In the genomic region with DNA sequence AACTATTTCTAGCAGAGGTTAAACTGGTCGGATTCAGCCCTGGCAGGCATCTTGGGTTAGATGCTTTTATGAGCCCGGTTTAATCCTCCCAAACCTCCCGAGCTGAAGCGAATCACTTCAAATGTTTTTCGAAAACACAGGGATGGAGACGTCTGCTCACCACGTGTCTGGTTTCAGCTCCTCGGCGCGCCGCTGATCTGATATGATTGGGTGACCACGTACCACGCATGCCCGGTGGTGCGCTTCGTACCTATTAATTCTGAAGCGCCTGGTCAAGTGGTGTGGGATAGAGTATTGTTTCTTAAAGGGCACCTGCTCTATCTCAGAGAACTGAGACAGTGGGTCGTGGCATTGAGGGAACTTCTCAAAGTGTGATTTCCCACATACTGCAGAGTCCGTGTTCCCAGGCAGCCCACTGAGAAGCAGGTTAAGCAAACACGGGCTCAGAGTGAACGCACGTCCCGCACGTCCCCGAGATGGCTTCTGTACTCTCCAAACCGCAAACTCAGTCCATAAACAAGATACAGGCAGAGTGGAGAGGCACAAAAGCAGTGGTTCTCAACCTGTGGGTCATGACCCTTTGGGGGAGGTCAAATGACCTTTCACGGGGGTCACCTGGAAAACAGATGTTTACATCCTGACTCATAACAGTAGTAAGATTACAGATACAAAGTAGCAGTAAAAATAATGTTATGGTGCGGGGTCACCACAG, we compare ENCODE assay signal across 9 mouse cellular contexts. TPM values are rescaled to one million over a fixed set of nuclear protein-coding genes. Genes with fewer than 3 reads are reported as not detected.
DNase-seq lines count a peak whose midpoint lies in the region; ATAC-seq and TF ChIP-seq lines count a peak whose summit lies in the region.
"Had no signal": no experiment of that assay in that cellular context is flagged by ENCODE, and none has a peak within 500 bp of the region (broad histone marks: within the 10 kb centered on the region; RNA-seq: fewer than 3 reads in every experiment).

No protein-coding gene starts in this region.

- TF ChIP-seq CTCF in Patski (IDR thresholded peaks at IDR 0.05), result no peak
- no peak for TF ChIP-seq CTCF in heart, postnatal 0 days (IDR thresholded peaks at IDR 0.05; ENCODE audit: low read depth)

- TF ChIP-seq EP300 in heart, postnatal 0 days (IDR thresholded peaks at IDR 0.05; ENCODE audit: low read depth), result no peak

- no peak for DNase-seq in heart, adult 8-10 months (ENCODE audit: low spot score)
- no peak for DNase-seq in Patski (ENCODE audit: low read depth, low spot score)
- no peak for DNase-seq in heart, postnatal 0 days (ENCODE audit: low spot score)
- DNase-seq in limb, embryonic 14.5 days (ENCODE audit: low spot score), result peak; percentile 47
- DNase-seq in thymus, postnatal 25 days, result no peak
- DNase-seq in layer of hippocampus, adult 9-11 months, result no peak

- no peaks in the 10 kb centered on the region for H3K9me3 ChIP-seq in heart, embryonic 11.5 days (replicated peaks; ENCODE audit: control insufficient read depth, low read length)
- H3K9me3 ChIP-seq in heart, postnatal 0 days (replicated peaks; ENCODE audit: control insufficient read depth, low read length), result no peaks in the 10 kb centered on the region
- no peaks in the 10 kb centered on the region for H3K9me3 ChIP-seq in limb, embryonic 14.5 days (ENCODE audit: control insufficient read depth, low read length)
- no peaks in the 10 kb centered on the region for H3K9me3 ChIP-seq in forebrain, embryonic 15.5 days
- H3K9me3 ChIP-seq: G1E had no signal

- no peak for TF ChIP-seq POLR2A in limb, embryonic 14.5 days (IDR thresholded peaks at IDR 0.05; ENCODE audit: borderline replicate concordance, extremely low read depth, insufficient read depth, insufficient read length)

- no peak for ATAC-seq in heart, embryonic 11.5 days (replicated peaks; ENCODE audit: insufficient number of reproducible peaks, low FRiP score, low TSS enrichment)
- ATAC-seq in Patski, result peak; percentile 78
- ATAC-seq in heart, postnatal 0 days (ENCODE audit: insufficient read depth, low read depth), result no peak
- peak; percentile 38; the same call in 1 of the 2 replicates for ATAC-seq in limb, embryonic 14.5 days (ENCODE audit: low FRiP score, low read depth)
- no peak for ATAC-seq in forebrain, embryonic 15.5 days (replicated peaks)

- no peak overlapping the region for H3K4me2 ChIP-seq in heart, embryonic 11.5 days
- H3K4me2 ChIP-seq in heart, postnatal 0 days (ENCODE audit: low read depth, low read length), result peak overlapping the region; percentile 45
- H3K4me2 ChIP-seq in limb, embryonic 14.5 days (replicated peaks; ENCODE audit: low read depth, low read length, severe bottlenecking), result peak overlapping the region; percentile 38
- H3K4me2 ChIP-seq in forebrain, embryonic 15.5 days (replicated peaks), result no peak overlapping the region

- POLR2A ChIA-PET in Patski (lab: Charles Lee), result no interaction called here

- 62% methylated on average over 28 of the region's 28 CpGs for WGBS in heart, embryonic 11.5 days (ENCODE audit: insufficient replicate concordance)
- 42% methylated on average over 28 of the region's 28 CpGs for WGBS in heart, postnatal 0 days
- 30% methylated on average over 28 of the region's 28 CpGs for WGBS in limb, embryonic 14.5 days
- WGBS in forebrain, embryonic 15.5 days, result 87% methylated on average over 28 of the region's 28 CpGs

- peaks cover 67% of the 10 kb centered on the region for H3K4me1 ChIP-seq in heart, embryonic 11.5 days (ENCODE audit: control insufficient read depth, insufficient read depth, low read length)
- peaks cover 75% of the 10 kb centered on the region for H3K4me1 ChIP-seq in heart, postnatal 0 days (ENCODE audit: control insufficient read depth, insufficient read depth)
- H3K4me1 ChIP-seq in limb, embryonic 14.5 days (ENCODE audit: control insufficient read depth, insufficient read depth, low read length), result peaks cover 64% of the 10 kb centered on the region
- H3K4me1 ChIP-seq in forebrain, embryonic 15.5 days, result peaks cover 5% of the 10 kb centered on the region

- in situ Hi-C loops in Patski (cut with MboI; ENCODE audit: low pct_unique_long_range_greater_than_20kb), result no loop called here

- peak overlapping the region; percentile 79 for H3K27ac ChIP-seq in heart, embryonic 11.5 days (ENCODE audit: low read depth, low read length)
- peak overlapping the region; percentile 79 for H3K27ac ChIP-seq in heart, postnatal 0 days (ENCODE audit: low read depth)
- H3K27ac ChIP-seq in limb, embryonic 14.5 days (replicated peaks; ENCODE audit: low read depth, low read length), result peak overlapping the region; percentile 82
- no peak overlapping the region for H3K27ac ChIP-seq in forebrain, embryonic 15.5 days (replicated peaks)

- CTCF ChIA-PET in Patski (lab: Charles Lee), result interaction anchor here (0.9 to 1.3 kb wide), 3 partner anchors 9 to 17 kb away, joined by 3 to 4 read pairs (median 3); no protein-coding TSS in a partner anchor

- H3K27me3 ChIP-seq in heart, embryonic 11.5 days (ENCODE audit: control insufficient read depth, insufficient read depth, low read length), result no peaks in the 10 kb centered on the region
- no peaks in the 10 kb centered on the region for H3K27me3 ChIP-seq in Patski
- no peaks in the 10 kb centered on the region for H3K27me3 ChIP-seq in heart, postnatal 0 days (ENCODE audit: control insufficient read depth, insufficient read depth, low read length)
- H3K27me3 ChIP-seq in limb, embryonic 14.5 days (ENCODE audit: control insufficient read depth, insufficient read depth, low read length), result no peaks in the 10 kb centered on the region
- H3K27me3 ChIP-seq in forebrain, embryonic 15.5 days, result no peaks in the 10 kb centered on the region

- no peaks in the 10 kb centered on the region for H3K36me3 ChIP-seq in heart, embryonic 11.5 days (ENCODE audit: control insufficient read depth, insufficient read depth, low read length)
- no peaks in the 10 kb centered on the region for H3K36me3 ChIP-seq in heart, postnatal 0 days (replicated peaks; ENCODE audit: control insufficient read depth, insufficient read depth, low read length)
- H3K36me3 ChIP-seq in limb, embryonic 14.5 days (ENCODE audit: control insufficient read depth, insufficient read depth, low read length), result no peaks in the 10 kb centered on the region
- H3K36me3 ChIP-seq in forebrain, embryonic 15.5 days, result no peaks in the 10 kb centered on the region
- H3K36me3 ChIP-seq: G1E had no signal

- no peak overlapping the region for H3K4me3 ChIP-seq in heart, embryonic 11.5 days (ENCODE audit: low read depth, low read length)
- peak overlapping the region; percentile 7; the same call in 1 of the 2 replicates for H3K4me3 ChIP-seq in heart, postnatal 0 days (ENCODE audit: low read depth, low read length)
- H3K4me3 ChIP-seq in limb, embryonic 14.5 days (replicated peaks; ENCODE audit: low read length), result peak overlapping the region; percentile 7; the same call in 1 of the 2 replicates
- no peak overlapping the region for H3K4me3 ChIP-seq in forebrain, embryonic 15.5 days

- no peak overlapping the region for H3K9ac ChIP-seq in heart, embryonic 11.5 days (ENCODE audit: low read depth, low read length)
- peak overlapping the region; percentile 27; the same call in 1 of the 2 replicates for H3K9ac ChIP-seq in heart, postnatal 0 days (replicated peaks; ENCODE audit: low read depth, low read length)
- H3K9ac ChIP-seq in limb, embryonic 14.5 days (ENCODE audit: low read depth, low read length, severe bottlenecking), result no peak overlapping the region
- no peak overlapping the region for H3K9ac ChIP-seq in forebrain, embryonic 15.5 days (replicated peaks)

RNA-seq across cellular contexts. Expression of gene Rassf3, which starts 40.4 kb away (rescaled TPM):
- polyA plus RNA-seq in heart, embryonic 11.5 days (2014; fragmentation: Nextera tagmentation; extraction: Ambion mirVana), result 18.3 and 23.9 TPM in 2 replicates
- total RNA-seq in heart, adult 8-10 months (2022), result 100 to 1,000 TPM; 131 to 151 (median 141) TPM
- 27.0 TPM for polyA plus RNA-seq in Patski (2021)
- 27.9 and 32.3 TPM in 2 replicates for total RNA-seq in heart, postnatal 0 days (2014; rRNA removed; ENCODE audit: low replicate concordance)
- 22.0 and 23.4 TPM in 2 replicates for polyA plus RNA-seq in heart, postnatal 0 days (2015; fragmentation: Nextera tagmentation; extraction: Ambion mirVana)
- polyA plus RNA-seq in limb, embryonic 14.5 days (2012; rRNA removed), result 22.3 and 23.2 TPM in 2 replicates
- 19.4 and 20.7 TPM in 2 replicates for polyA plus RNA-seq in limb, embryonic 14.5 days (2014; fragmentation: Nextera tagmentation; extraction: Ambion mirVana)
- polyA plus RNA-seq in forebrain, embryonic 15.5 days (2015; fragmentation: Nextera tagmentation; extraction: Ambion mirVana), result 3.8 and 4.2 TPM in 2 replicates

Comparison
In these comparisons a context has a peak if more than half of its experiments do, and no peak if none do; other contexts are left out.
1. H3K4me2 ChIP-seq: peak in heart, postnatal 0 days (single experiment) and limb, embryonic 14.5 days (single experiment); none in heart, embryonic 11.5 days (single experiment) and forebrain, embryonic 15.5 days (single experiment).
2. H3K4me3 ChIP-seq: peak in heart, postnatal 0 days (single experiment) and limb, embryonic 14.5 days (single experiment); none in heart, embryonic 11.5 days (single experiment) and forebrain, embryonic 15.5 days (single experiment).
3. ATAC-seq: peak in Patski (single experiment) and limb, embryonic 14.5 days (single experiment); none in heart, embryonic 11.5 days (single experiment), heart, postnatal 0 days (single experiment) and forebrain, embryonic 15.5 days (single experiment).